Mouse (Mus musculus): ENCODE results near the gene Chfr. TPM values are rescaled to one million over a fixed set of nuclear protein-coding genes. Genes with fewer than 3 reads are reported as not detected.

The Chfr gene
- polyA plus RNA-seq, 1 experiment from 2014 or later = 82.1 TPM

DNA sequence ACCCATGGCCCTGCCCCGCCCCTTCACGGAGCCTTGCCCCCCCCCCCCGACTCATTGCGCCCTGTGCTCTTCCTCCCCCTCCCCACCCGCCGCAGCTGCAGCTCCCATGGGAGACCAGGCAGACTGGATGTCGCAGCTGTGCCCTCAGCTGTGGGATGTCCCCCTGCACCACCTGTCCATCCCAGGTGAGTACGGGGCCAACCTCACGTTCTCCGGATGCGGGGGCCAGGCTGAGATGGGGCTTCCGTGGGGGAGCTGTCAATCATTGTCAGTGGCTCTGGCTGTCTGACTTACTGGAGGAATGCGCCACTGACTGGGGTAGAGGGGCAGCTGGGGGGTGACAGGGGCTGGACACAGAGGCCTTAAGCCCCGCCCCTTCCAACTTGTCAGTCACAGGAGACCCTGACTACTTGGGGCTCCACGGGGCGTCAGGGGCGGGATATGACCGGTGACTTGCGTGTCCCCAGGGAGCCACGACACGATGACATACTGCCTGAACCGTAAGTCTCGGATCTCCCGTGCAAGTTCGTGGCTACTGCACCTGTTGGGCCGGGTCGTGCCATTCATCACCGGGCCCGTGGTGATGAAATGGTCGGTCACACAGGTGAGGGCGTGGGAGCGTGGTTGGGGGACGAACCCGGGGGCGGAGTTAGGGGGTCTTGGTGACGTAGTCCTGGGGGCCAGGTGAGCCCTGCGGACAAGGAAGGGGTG, 34.6 kb upstream of the Chfr start:
- Histone ChIP-seq H3K9me3 (replicated peaks; ENCODE audit: control insufficient read depth, low read length) (no peaks in the 10 kb centered on the region), H3K36me3 (ENCODE audit: control insufficient read depth, insufficient read depth, low read length) (peaks cover 35% of the 10 kb centered on the region), H3K4me1 (ENCODE audit: control insufficient read depth, insufficient read depth, low read length) (peaks cover 10% of the 10 kb centered on the region), H3K4me3 (ENCODE audit: low read depth, low read length) (peak overlapping the region; percentile 24), H3K4me2 (ENCODE audit: low read length) (peak overlapping the region; percentile 64), H3K27ac (ENCODE audit: low read depth, low read length) (no peak overlapping the region), H3K9ac (ENCODE audit: low read length) (peak overlapping the region; percentile 53; the same call in 1 of the 2 replicates), H3K27me3 (replicated peaks; ENCODE audit: control insufficient read depth, insufficient read depth, low read length) (no peaks in the 10 kb centered on the region)
- ATAC-seq (peak; percentile 23), DNase-seq (ENCODE audit: low spot score) (peak; percentile 44)
- WGBS = 2% methylated on average over 34 of the region's 37 CpGs

DNA sequence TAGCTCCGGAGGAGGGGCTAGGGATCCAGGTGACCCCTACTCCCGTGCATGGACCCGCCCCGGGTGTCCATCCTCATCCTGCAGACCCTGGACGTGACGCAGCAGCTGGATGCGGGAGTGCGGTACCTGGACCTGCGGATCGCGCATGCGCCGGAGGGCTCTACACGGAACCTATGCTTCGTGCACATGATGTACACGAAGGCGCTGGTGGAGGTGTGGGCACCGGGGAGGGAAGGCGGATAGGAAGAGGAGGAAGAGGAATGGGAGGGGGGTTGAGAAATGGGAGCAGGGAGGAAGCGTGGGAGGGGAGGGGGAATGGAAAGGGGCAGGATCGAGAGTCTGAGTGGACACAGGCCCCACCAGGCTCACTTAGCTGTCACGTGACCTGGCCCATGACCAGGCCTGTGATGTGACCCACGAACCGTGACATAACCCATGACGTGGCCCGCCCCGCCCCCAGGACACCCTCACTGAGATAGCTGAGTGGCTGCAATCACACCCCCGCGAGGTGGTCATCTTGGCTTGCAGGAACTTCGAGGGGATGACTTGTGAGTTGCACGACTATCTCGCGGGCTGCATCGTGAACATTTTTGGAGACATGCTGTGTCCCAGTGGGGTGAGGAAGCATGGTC, 33.8 kb upstream of the Chfr start:
- peak; percentile 43 for ATAC-seq
- Histone ChIP-seq H3K4me1 (ENCODE audit: control insufficient read depth, insufficient read depth, low read length) (peaks cover 12% of the 10 kb centered on the region), H3K4me3 (ENCODE audit: low read depth, low read length) (peak overlapping the region; percentile 24), H3K27me3 (replicated peaks; ENCODE audit: control insufficient read depth, insufficient read depth, low read length) (no peaks in the 10 kb centered on the region), H3K36me3 (ENCODE audit: control insufficient read depth, insufficient read depth, low read length) (peaks cover 41% of the 10 kb centered on the region), H3K9me3 (replicated peaks; ENCODE audit: control insufficient read depth, low read length) (no peaks in the 10 kb centered on the region), H3K4me2 (ENCODE audit: low read length) (peak overlapping the region; percentile 64), H3K27ac (ENCODE audit: low read depth, low read length) (no peak overlapping the region), H3K9ac (ENCODE audit: low read length) (peak overlapping the region; percentile 53; the same call in 1 of the 2 replicates)
- DNase-seq (ENCODE audit: low spot score) = peak; percentile 63
- WGBS = 23% methylated on average over 34 of the region's 34 CpGs

DNA sequence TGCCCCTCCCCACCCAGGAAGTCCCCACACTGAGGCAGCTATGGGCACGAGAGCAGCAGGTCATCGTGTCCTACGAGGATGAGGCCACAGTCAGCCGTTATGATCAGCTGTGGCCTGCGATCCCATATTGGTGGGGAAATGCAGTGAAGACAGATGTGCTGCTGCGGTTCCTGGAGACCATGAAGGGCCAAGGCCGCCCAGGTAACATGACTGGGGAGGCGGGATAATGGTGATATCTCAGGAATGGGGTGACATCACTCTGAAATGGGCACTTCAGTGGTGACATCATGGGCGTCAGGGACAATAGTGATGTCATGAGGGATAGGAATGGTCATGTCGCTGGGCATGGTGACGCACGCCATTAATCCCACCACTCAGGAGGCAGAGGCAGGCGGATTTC, 33.2 kb upstream of the Chfr start:
- WGBS = 89% methylated on average over 13 of the region's 13 CpGs
- Histone ChIP-seq H3K9me3 (replicated peaks; ENCODE audit: control insufficient read depth, low read length) (no peaks in the 10 kb centered on the region), H3K4me3 (ENCODE audit: low read depth, low read length) (no peak overlapping the region), H3K36me3 (ENCODE audit: control insufficient read depth, insufficient read depth, low read length) (peaks cover 41% of the 10 kb centered on the region), H3K4me2 (ENCODE audit: low read length) (no peak overlapping the region), H3K27me3 (replicated peaks; ENCODE audit: control insufficient read depth, insufficient read depth, low read length) (no peaks in the 10 kb centered on the region), H3K4me1 (ENCODE audit: control insufficient read depth, insufficient read depth, low read length) (peaks cover 15% of the 10 kb centered on the region), H3K9ac (ENCODE audit: low read length) (no peak overlapping the region), H3K27ac (ENCODE audit: low read depth, low read length) (no peak overlapping the region)
- ATAC-seq (no peak), DNase-seq (ENCODE audit: low spot score) (no peak)

DNA sequence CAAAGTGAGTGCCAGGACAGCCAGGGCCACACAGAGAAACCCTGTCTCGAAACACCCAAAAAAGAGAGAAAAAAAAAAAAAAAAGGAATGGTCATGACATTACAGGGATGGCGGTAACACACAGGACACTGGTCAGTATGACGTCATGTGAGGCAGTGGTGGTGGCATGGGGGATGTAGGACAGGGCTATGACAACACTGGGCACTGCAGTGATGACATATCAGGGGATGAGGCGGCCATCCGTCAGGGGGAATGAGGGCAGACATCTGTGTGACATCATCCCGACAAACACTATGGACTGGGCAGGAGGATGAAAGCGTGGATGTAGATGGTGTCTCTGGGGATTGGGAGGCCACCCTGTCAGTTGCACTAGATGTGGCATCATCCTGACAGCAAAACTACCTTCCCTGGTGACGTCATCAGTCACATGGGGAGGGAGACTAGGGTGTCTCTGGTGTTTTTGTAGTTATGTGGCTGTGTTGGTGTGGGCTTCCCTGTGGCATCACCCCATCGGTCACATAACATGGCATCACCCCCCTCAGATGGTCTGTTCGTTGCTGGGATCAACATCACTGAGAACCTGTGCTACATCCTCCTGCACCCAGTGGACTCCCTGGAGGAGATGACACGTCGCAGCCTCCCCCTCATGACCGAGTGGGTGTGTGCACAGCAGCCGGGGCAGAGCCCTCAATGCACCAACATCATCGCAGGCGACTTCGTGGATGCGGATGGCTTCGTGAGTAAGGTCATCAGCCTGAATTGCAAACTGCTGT, 32.6 kb upstream of the Chfr start:
- ATAC-seq (no peak), DNase-seq (ENCODE audit: low spot score) (no peak)
- H3K4me1 ChIP-seq (ENCODE audit: control insufficient read depth, insufficient read depth, low read length) = peaks cover 15% of the 10 kb centered on the region
- H3K9me3 ChIP-seq (replicated peaks; ENCODE audit: control insufficient read depth, low read length) = no peaks in the 10 kb centered on the region
- no peak overlapping the region for H3K27ac ChIP-seq (ENCODE audit: low read depth, low read length)
- no peak overlapping the region for H3K4me2 ChIP-seq (ENCODE audit: low read length)
- peaks cover 41% of the 10 kb centered on the region for H3K36me3 ChIP-seq (ENCODE audit: control insufficient read depth, insufficient read depth, low read length)
- WGBS = 95% methylated on average over 19 of the region's 19 CpGs
- H3K27me3 ChIP-seq (replicated peaks; ENCODE audit: control insufficient read depth, insufficient read depth, low read length) = no peaks in the 10 kb centered on the region
- no peak overlapping the region for H3K4me3 ChIP-seq (ENCODE audit: low read depth, low read length)
- H3K9ac ChIP-seq (ENCODE audit: low read length) = no peak overlapping the region

DNA sequence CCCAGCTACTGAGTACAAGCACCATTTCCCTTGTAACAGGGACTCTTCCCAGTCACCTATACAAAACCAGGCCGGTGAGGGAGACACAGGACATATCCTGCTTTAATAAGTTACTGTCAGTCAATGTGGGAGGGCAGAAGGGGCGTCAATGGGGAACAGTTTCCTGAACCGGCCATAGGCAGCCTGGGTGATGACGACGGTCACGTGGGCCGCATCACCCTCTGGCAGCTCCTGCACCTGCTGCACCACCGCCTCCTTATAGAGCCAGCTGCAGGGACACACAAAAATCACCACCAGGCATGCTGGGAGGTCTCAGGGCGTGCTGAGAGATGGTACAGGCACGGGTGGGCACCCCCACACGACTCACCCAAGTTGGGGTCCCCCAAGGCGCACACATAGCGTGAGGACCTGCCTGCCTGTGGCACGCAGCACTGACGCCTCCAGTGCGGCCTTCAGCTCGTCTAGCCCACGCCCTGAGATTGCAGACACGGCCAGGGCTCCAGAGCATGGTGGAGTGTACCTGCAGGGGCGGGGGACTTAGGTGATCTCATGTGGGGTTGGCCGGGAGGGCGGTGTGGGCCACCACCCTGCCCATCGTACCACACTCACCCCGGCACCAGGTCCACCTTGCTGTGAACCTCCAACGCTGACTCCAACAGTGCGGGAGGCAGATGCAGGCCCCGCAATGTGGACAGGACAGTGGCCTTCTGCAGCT, 31.6 kb upstream of the Chfr start:
- ATAC-seq (no peak), DNase-seq (ENCODE audit: low spot score) (no peak)
- H3K27ac ChIP-seq (ENCODE audit: low read depth, low read length) = no peak overlapping the region
- H3K36me3 ChIP-seq (ENCODE audit: control insufficient read depth, insufficient read depth, low read length) = peaks cover 41% of the 10 kb centered on the region
- no peak overlapping the region for H3K4me3 ChIP-seq (ENCODE audit: low read depth, low read length)
- 96% methylated on average over 27 of the region's 27 CpGs for WGBS
- peaks cover 15% of the 10 kb centered on the region for H3K4me1 ChIP-seq (ENCODE audit: control insufficient read depth, insufficient read depth, low read length)
- no peak overlapping the region for H3K4me2 ChIP-seq (ENCODE audit: low read length)
- no peaks in the 10 kb centered on the region for H3K9me3 ChIP-seq (replicated peaks; ENCODE audit: control insufficient read depth, low read length)
- no peaks in the 10 kb centered on the region for H3K27me3 ChIP-seq (replicated peaks; ENCODE audit: control insufficient read depth, insufficient read depth, low read length)
- H3K9ac ChIP-seq (ENCODE audit: low read length) = no peak overlapping the region

DNA sequence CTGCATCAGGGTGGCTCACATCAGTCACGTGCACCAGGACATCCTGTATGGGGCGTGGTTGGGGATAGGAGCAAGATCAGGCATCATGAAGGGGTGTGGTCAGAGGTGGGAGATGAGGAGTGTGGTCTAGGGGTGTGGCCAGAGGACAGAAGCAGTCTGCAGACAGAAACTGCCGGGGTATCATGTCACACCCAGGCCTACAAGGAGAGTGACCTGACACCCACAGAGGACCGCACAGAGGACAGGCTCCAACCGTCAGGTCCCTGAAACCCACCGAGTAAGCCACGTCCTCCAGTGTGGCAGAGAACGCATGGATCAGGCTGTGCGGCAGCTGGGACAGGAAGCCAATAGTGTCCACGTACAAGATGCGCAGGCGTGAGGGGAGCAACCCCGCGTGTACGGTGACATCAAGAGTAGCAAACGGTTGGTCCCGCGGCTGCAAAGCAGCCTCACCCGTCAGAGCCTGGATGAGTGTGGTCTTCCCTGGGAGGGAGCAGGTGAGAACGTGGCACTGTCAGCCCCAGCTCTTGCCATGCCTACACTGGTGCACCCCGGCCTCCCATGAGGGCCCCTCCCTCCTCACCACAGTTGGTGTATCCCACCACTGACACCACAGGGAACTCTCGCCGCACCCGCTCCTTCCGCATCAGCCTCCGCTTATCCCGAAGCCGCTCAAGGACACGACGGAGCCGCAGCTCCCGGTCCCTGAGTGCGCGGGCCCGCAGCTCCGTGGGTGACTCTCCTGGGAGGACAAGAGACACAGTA, 30.8 kb upstream of the Chfr start:
- H3K4me2 ChIP-seq (ENCODE audit: low read length) = no peak overlapping the region
- no peak for DNase-seq (ENCODE audit: low spot score)
- H3K4me1 ChIP-seq (ENCODE audit: control insufficient read depth, insufficient read depth, low read length) = peaks cover 15% of the 10 kb centered on the region
- H3K9me3 ChIP-seq (replicated peaks; ENCODE audit: control insufficient read depth, low read length) = no peaks in the 10 kb centered on the region
- H3K36me3 ChIP-seq (ENCODE audit: control insufficient read depth, insufficient read depth, low read length) = peaks cover 41% of the 10 kb centered on the region
- H3K27me3 ChIP-seq (replicated peaks; ENCODE audit: control insufficient read depth, insufficient read depth, low read length) = no peaks in the 10 kb centered on the region
- H3K4me3 ChIP-seq (ENCODE audit: low read depth, low read length) = no peak overlapping the region
- ATAC-seq = no peak
- WGBS = 93% methylated on average over 36 of the region's 36 CpGs
- H3K27ac ChIP-seq (ENCODE audit: low read depth, low read length) = no peak overlapping the region
- H3K9ac ChIP-seq (ENCODE audit: low read length) = no peak overlapping the region

DNA sequence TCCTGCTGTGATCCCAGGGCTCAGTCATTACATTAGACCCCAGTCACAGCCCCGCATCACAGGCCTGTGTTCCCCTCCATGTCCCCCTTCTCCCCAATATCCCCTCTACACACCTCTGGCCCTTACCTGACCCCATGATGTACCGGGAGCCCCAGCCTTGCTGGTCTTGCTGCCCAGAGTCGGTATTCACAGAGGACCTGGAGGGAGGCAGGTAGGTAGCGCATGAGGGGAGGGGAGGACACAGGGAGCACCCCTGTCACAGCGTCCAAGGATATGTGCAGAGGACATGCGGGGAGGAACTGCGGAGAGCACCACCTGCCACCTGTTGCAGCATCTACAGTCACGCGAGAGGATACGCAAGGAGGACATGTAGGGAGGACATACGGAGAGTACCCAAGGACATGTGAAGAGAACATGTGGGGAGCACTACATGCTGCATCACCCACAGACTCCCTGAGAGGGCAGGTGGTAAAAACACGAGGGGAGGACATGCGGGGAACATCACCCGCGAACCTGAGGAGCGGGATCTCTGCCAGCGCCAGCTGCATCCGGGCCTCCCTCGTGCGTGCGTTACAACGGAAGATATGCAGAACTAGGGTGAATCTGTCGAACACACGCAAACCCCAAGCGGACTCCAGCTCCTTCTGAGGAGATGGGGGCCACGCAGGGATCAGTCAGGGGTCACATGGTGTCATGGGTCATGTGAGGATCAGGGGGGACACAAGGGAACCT, 29.3 kb upstream of the Chfr start:
- Histone ChIP-seq H3K9ac (ENCODE audit: low read length) (no peak overlapping the region; the same call in 1 of the 2 replicates), H3K9me3 (replicated peaks; ENCODE audit: control insufficient read depth, low read length) (no peaks in the 10 kb centered on the region)
- no peak for ATAC-seq

More for the DNA sequence above, 29.3 kb upstream of the Chfr start:
- no peak for DNase-seq (ENCODE audit: low spot score)
- peaks cover 10% of the 10 kb centered on the region for H3K4me1 ChIP-seq (ENCODE audit: control insufficient read depth, insufficient read depth, low read length)
- no peaks in the 10 kb centered on the region for H3K27me3 ChIP-seq (replicated peaks; ENCODE audit: control insufficient read depth, insufficient read depth, low read length)
- WGBS = 95% methylated on average over 26 of the region's 26 CpGs
- no peak overlapping the region for H3K27ac ChIP-seq (ENCODE audit: low read depth, low read length)
- peak overlapping the region; percentile 90 for H3K4me2 ChIP-seq (ENCODE audit: low read length)
- H3K36me3 ChIP-seq (ENCODE audit: control insufficient read depth, insufficient read depth, low read length) = peaks cover 41% of the 10 kb centered on the region
- peak overlapping the region; percentile 81 for H3K4me3 ChIP-seq (ENCODE audit: low read depth, low read length)

Data from forebrain, embryonic 14.5 days (tissue).